Mouse (Mus musculus) hindbrain, embryonic 12.5 days (tissue): ENCODE measurements around the gene Cnot10. TPM values are rescaled to one million over a fixed set of nuclear protein-coding genes. Genes with fewer than 3 reads are reported as not detected.
"Not testable (repeated sequence)": the region's sequence is repeated elsewhere in the genome, so short reads cannot be mapped to it uniquely, and the experiment has no call there.

Experiments
- ATAC-seq: fragments of 200-750 bp; cut with Nextera tagmentation; 2 replicates; pipeline ENCODE4 v1.8.0; 2017; ENCODE audit warnings: moderate TSS enrichment; ENCODE audit not compliant: low FRiP score
- H3K27ac ChIP-seq: fragments of 300-500 bp; sonication (generic); 2 replicates; pipeline ENCODE4 v1.5.1; 2016; ENCODE audit warnings: mild to moderate bottlenecking
- H3K27me3 ChIP-seq: fragments of 300-500 bp; sonication (generic); 2 replicates; pipeline ENCODE4 v1.6.1; 2016; ENCODE audit warnings: mild to moderate bottlenecking
- H3K36me3 ChIP-seq: fragments of 300-500 bp; sonication (generic); 2 replicates; pipeline ENCODE4 v1.6.1; 2016; ENCODE audit warnings: mild to moderate bottlenecking
- H3K4me1 ChIP-seq: fragments of 300-500 bp; sonication (generic); 2 replicates; pipeline ENCODE4 v1.6.1; 2016
- H3K4me2 ChIP-seq: fragments of 300-500 bp; sonication (generic); replicated peaks from 2 replicates; pipeline ENCODE4 v1.6.1; 2016; ENCODE audit warnings: mild to moderate bottlenecking
- H3K4me3 ChIP-seq: fragments of 300-500 bp; sonication (generic); 2 replicates; pipeline ENCODE4 v1.5.1; 2016; ENCODE audit warnings: mild to moderate bottlenecking
- H3K9ac ChIP-seq: fragments of 300-500 bp; sonication (generic); 2 replicates; pipeline ENCODE4 v1.6.1; 2016; ENCODE audit warnings: mild to moderate bottlenecking, moderate library complexity
- H3K9me3 ChIP-seq: fragments of 300-500 bp; sonication (generic); replicated peaks from 2 replicates; pipeline ENCODE4 v1.6.1; 2016; ENCODE audit warnings: mild to moderate bottlenecking
- WGBS: fragments of 180-500 bp; shearing (Covaris S2); methylation state at CpG from one replicate; pipeline ENCODE4 v1.1.7; 2016; 5-methylcytosine and 5-hydroxymethylcytosine counted together
- polyA plus RNA-seq: library from polyadenylated mRNA; unstranded; fragments of >200 nt; fragmentation: Nextera tagmentation; extraction: Ambion mirVana; gene quantifications from 2 replicates; pipeline ENCODE4 v1.2.1, GENCODE M21; 2016

Cnot10 gene
- polyA plus RNA-seq, 1 experiment from 2014 or later, result 67.2 TPM

- Histone ChIP-seq H3K4me1 (peaks cover 13% of the 10 kb centered on the region; the same call in 1 of the 2 replicates), H3K36me3 (no peaks in the 10 kb centered on the region), H3K9ac (no peak overlapping the region), H3K27me3 (no peaks in the 10 kb centered on the region), H3K9me3 (no peaks in the 10 kb centered on the region), H3K27ac (no peak overlapping the region), H3K4me3 (no peak overlapping the region), H3K4me2 (no peak overlapping the region)
- no peak for ATAC-seq
- WGBS, result 39% methylated on average over 1 of the region's 1 CpGs
Measured at GRCm38 (mm10) chr9:114671946-114672345, 32.0 kb upstream of the Cnot10 start.

- Histone ChIP-seq H3K9ac (no peak overlapping the region), H3K4me1 (peaks cover 13% of the 10 kb centered on the region; the same call in 1 of the 2 replicates), H3K9me3 (no peaks in the 10 kb centered on the region), H3K27me3 (no peaks in the 10 kb centered on the region), H3K4me2 (no peak overlapping the region), H3K4me3 (no peak overlapping the region), H3K36me3 (no peaks in the 10 kb centered on the region), H3K27ac (no peak overlapping the region)
- WGBS, result 83% methylated on average over 4 of the region's 5 CpGs
- ATAC-seq, result no peak
Measured at GRCm38 (mm10) chr9:114669011-114669410, 29.0 kb upstream of the Cnot10 start.

GRCm38 (mm10) chr9:114668047-114668446 is 28.1 kb upstream of the Cnot10 start:
- no peak overlapping the region for H3K4me2 ChIP-seq
- H3K9ac ChIP-seq, result no peak overlapping the region
- H3K27ac ChIP-seq, result no peak overlapping the region
- no peaks in the 10 kb centered on the region for H3K9me3 ChIP-seq
- ATAC-seq, result no peak
- no peaks in the 10 kb centered on the region for H3K27me3 ChIP-seq
- 85% methylated on average over 4 of the region's 4 CpGs for WGBS
- H3K36me3 ChIP-seq, result no peaks in the 10 kb centered on the region
- no peak overlapping the region for H3K4me3 ChIP-seq
- H3K4me1 ChIP-seq, result peaks cover 5% of the 10 kb centered on the region; the same call in 1 of the 2 replicates

- Histone ChIP-seq H3K4me2 (no peak overlapping the region), H3K9me3 (no peaks in the 10 kb centered on the region), H3K9ac (no peak overlapping the region), H3K4me3 (no peak overlapping the region), H3K4me1 (no peaks in the 10 kb centered on the region), H3K36me3 (no peaks in the 10 kb centered on the region), H3K27me3 (no peaks in the 10 kb centered on the region), H3K27ac (no peak overlapping the region)
- WGBS, result 83% methylated on average over 10 of the region's 10 CpGs
- no peak for ATAC-seq
Measured at GRCm38 (mm10) chr9:114666858-114667257, 26.9 kb upstream of the Cnot10 start.

- 88% methylated on average over 11 of the region's 11 CpGs for WGBS
- Histone ChIP-seq H3K9ac (no peak overlapping the region), H3K9me3 (no peaks in the 10 kb centered on the region), H3K4me3 (no peak overlapping the region), H3K4me2 (no peak overlapping the region), H3K36me3 (no peaks in the 10 kb centered on the region), H3K27me3 (no peaks in the 10 kb centered on the region), H3K27ac (no peak overlapping the region), H3K4me1 (no peaks in the 10 kb centered on the region)
- no peak for ATAC-seq
Measured at GRCm38 (mm10) chr9:114663782-114664181, 23.8 kb upstream of the Cnot10 start.

- no peaks in the 10 kb centered on the region for H3K4me1 ChIP-seq
- no peaks in the 10 kb centered on the region for H3K27me3 ChIP-seq
- H3K4me2 ChIP-seq, result no peak overlapping the region
- H3K36me3 ChIP-seq, result no peaks in the 10 kb centered on the region
- no peak overlapping the region for H3K4me3 ChIP-seq
- ATAC-seq, result no peak
- H3K9me3 ChIP-seq, result no peaks in the 10 kb centered on the region
- H3K27ac ChIP-seq, result no peak overlapping the region
- WGBS, result 62% methylated on average over 7 of the region's 7 CpGs
- H3K9ac ChIP-seq, result no peak overlapping the region
Measured at GRCm38 (mm10) chr9:114661991-114662390, 22.0 kb upstream of the Cnot10 start.

GRCm38 (mm10) chr9:114660983-114661382 is 21.0 kb upstream of the Cnot10 start:
- WGBS, result 70% methylated on average over 6 of the region's 6 CpGs
- Histone ChIP-seq H3K27me3 (no peaks in the 10 kb centered on the region), H3K9me3 (no peaks in the 10 kb centered on the region), H3K27ac (no peak overlapping the region), H3K4me3 (no peak overlapping the region), H3K4me1 (no peaks in the 10 kb centered on the region), H3K9ac (no peak overlapping the region), H3K36me3 (no peaks in the 10 kb centered on the region), H3K4me2 (no peak overlapping the region)
- no peak for ATAC-seq

GRCm38 (mm10) chr9:114660506-114660905 is 20.5 kb upstream of the Cnot10 start:
- Histone ChIP-seq H3K4me1 (no peaks in the 10 kb centered on the region), H3K27ac (0 out of 2 replicates have a peak overlapping the region, but pooled peaks have one; percentile 12), H3K4me3 (no peak overlapping the region), H3K36me3 (no peaks in the 10 kb centered on the region), H3K9ac (no peak overlapping the region), H3K9me3 (no peaks in the 10 kb centered on the region), H3K27me3 (no peaks in the 10 kb centered on the region), H3K4me2 (no peak overlapping the region)
- no peak for ATAC-seq
- 73% methylated on average over 6 of the region's 6 CpGs for WGBS

GRCm38 (mm10) chr9:114656701-114657100 is 16.7 kb upstream of the Cnot10 start:
- Histone ChIP-seq H3K4me3 (no peak overlapping the region), H3K9me3 (no peaks in the 10 kb centered on the region), H3K9ac (no peak overlapping the region), H3K4me2 (no peak overlapping the region), H3K27me3 (no peaks in the 10 kb centered on the region), H3K27ac (no peak overlapping the region), H3K4me1 (no peaks in the 10 kb centered on the region), H3K36me3 (no peaks in the 10 kb centered on the region)
- 82% methylated on average over 3 of the region's 3 CpGs for WGBS
- ATAC-seq, result no peak

- no peak for ATAC-seq
- H3K27ac ChIP-seq, result no peak overlapping the region
- 94% methylated on average over 4 of the region's 4 CpGs for WGBS
- H3K36me3 ChIP-seq, result no peaks in the 10 kb centered on the region
- no peak overlapping the region for H3K9ac ChIP-seq
- no peak overlapping the region for H3K4me3 ChIP-seq
- H3K4me1 ChIP-seq, result no peaks in the 10 kb centered on the region
- no peaks in the 10 kb centered on the region; the same call in 1 of the 2 replicates for H3K27me3 ChIP-seq
- no peak overlapping the region for H3K4me2 ChIP-seq
- H3K9me3 ChIP-seq, result no peaks in the 10 kb centered on the region
Measured at GRCm38 (mm10) chr9:114655356-114655755, 15.4 kb upstream of the Cnot10 start.

- Histone ChIP-seq H3K9ac (no peak overlapping the region), H3K36me3 (no peaks in the 10 kb centered on the region), H3K27me3 (no peaks in the 10 kb centered on the region; the same call in 1 of the 2 replicates), H3K4me1 (no peaks in the 10 kb centered on the region), H3K27ac (no peak overlapping the region), H3K9me3 (no peaks in the 10 kb centered on the region), H3K4me3 (no peak overlapping the region), H3K4me2 (no peak overlapping the region)
- 59% methylated on average over 21 of the region's 21 CpGs for WGBS
- no peak for ATAC-seq
Measured at GRCm38 (mm10) chr9:114650938-114651634, 11.1 kb upstream of the Cnot10 start.

GRCm38 (mm10) chr9:114649371-114649770 is 9.4 kb upstream of the Cnot10 start:
- Histone ChIP-seq H3K4me2 (no peak overlapping the region), H3K36me3 (no peaks in the 10 kb centered on the region), H3K27me3 (peaks cover 5% of the 10 kb centered on the region), H3K4me1 (no peaks in the 10 kb centered on the region), H3K9ac (no peak overlapping the region), H3K27ac (no peak overlapping the region), H3K9me3 (no peaks in the 10 kb centered on the region), H3K4me3 (no peak overlapping the region)
- no peak for ATAC-seq
- 81% methylated on average over 5 of the region's 5 CpGs for WGBS

- not testable (repeated sequence) for H3K9me3 ChIP-seq, H3K4me2 ChIP-seq, ATAC-seq, H3K4me1 ChIP-seq, H3K27ac ChIP-seq, H3K36me3 ChIP-seq, H3K9ac ChIP-seq, H3K4me3 ChIP-seq
- H3K27me3 ChIP-seq, result peaks cover 14% of the 10 kb centered on the region
- 41% methylated on average over 9 of the region's 9 CpGs for WGBS
Measured at GRCm38 (mm10) chr9:114648472-114648871, 8.5 kb upstream of the Cnot10 start.
